Mouse (Mus musculus): ENCODE data around the gene Opalin. TPM values are rescaled to one million over a fixed set of nuclear protein-coding genes. Genes with fewer than 3 reads are reported as not detected.

The Opalin gene
- total RNA-seq, 2 experiments from 2014 or later = 8.8 to 10.8 TPM

GRCm38 (mm10) chr19:41026551-41026950 is 50.4 kb downstream of the Opalin start:
- H3K27ac ChIP-seq = no peak overlapping the region
- TF ChIP-seq CTCF (conservative IDR thresholded peaks at IDR 0.05) = no peak
- no peak overlapping the region for H3K4me3 ChIP-seq
- DNase-seq (ENCODE audit: low spot score in 2 of 2) = no peak

DNA sequence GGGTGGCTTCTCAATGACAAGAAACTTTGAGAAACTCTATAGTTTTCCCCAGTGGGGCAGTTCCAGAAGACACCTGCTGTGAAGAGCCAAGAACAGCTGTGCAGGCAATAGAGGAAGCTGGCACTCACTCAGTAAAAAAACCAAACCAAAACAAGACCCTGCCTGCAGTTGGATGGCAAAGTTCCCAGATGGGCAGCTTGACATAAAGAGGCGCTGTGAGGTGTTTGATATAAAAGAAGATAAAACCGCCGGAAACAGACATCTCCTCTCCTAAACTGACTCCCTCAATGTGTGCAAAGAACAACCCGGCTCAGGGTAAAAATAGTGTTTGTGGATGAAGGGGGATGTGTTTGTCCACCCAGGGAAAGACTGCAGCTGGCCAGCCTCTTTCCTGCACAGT is 54.7 kb downstream of the Opalin start:
- H3K4me3 ChIP-seq = no peak overlapping the region
- TF ChIP-seq CTCF (conservative IDR thresholded peaks at IDR 0.05) = no peak
- H3K27ac ChIP-seq = no peak overlapping the region
- peak in 1 of 2 experiments; percentile 31 for DNase-seq (ENCODE audit: low spot score in 2 of 2)

DNA sequence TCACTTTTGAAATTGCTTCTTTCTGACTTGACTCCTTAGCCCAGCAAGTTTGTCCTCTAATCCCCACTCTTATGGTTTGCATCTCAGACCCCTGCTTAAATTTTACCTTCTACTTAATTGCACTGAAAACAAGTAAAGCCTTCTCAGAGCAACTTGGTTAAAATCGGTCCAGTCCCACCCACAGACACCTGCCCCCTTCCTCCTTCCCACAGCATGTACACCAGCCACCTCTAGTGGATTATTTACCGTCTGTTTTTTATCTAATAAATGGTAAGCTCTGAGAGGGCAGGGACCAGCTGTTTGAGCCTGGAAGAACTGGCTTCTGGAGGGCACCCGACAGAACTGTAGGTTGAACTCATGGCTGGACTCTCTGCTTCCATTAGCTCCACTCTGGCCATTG is 56.4 kb downstream of the Opalin start:
- Histone ChIP-seq H3K27ac (no peak overlapping the region), H3K4me3 (no peak overlapping the region)
- DNase-seq (ENCODE audit: low spot score in 2 of 2) = no peak
- TF ChIP-seq CTCF (conservative IDR thresholded peaks at IDR 0.05) = no peak

- TF ChIP-seq CTCF (conservative IDR thresholded peaks at IDR 0.05) = no peak
- DNase-seq (ENCODE audit: low spot score in 2 of 2) = no peak
- H3K4me3 ChIP-seq = no peak overlapping the region
These were observed 57.7 kb downstream of the Opalin start for GRCm38 (mm10) chr19:41019164-41019675.

GRCm38 (mm10) chr19:41015951-41016716 is 60.8 kb downstream of the Opalin start:
- no peak overlapping the region for H3K27ac ChIP-seq
- peak; percentile 77 for TF ChIP-seq CTCF (conservative IDR thresholded peaks at IDR 0.05)
- peak; percentile 73 to 75 for DNase-seq (ENCODE audit: low spot score in 2 of 2)
- H3K4me3 ChIP-seq = peak overlapping the region; percentile 36; the same call in 1 of the 2 replicates

More at GRCm38 (mm10) chr19:41019164-41019675, 57.7 kb downstream of the Opalin start:
- no peak overlapping the region for H3K27ac ChIP-seq

GRCm38 (mm10) chr19:41014003-41014402 is 62.9 kb downstream of the Opalin start:
- DNase-seq (ENCODE audit: low spot score in 2 of 2) = peak in 1 of 2 experiments; percentile 37
- no peak for TF ChIP-seq CTCF (conservative IDR thresholded peaks at IDR 0.05)
- no peak overlapping the region for H3K4me3 ChIP-seq
- no peak overlapping the region for H3K27ac ChIP-seq

GRCm38 (mm10) chr19:41013591-41013990 is 63.3 kb downstream of the Opalin start:
- TF ChIP-seq CTCF (conservative IDR thresholded peaks at IDR 0.05) = no peak
- Histone ChIP-seq H3K27ac (no peak overlapping the region), H3K4me3 (no peak overlapping the region)
- DNase-seq (ENCODE audit: low spot score in 2 of 2) = no peak

Other genes with a start within 250 kb of the Opalin start
- gene Ccnj, start 245.8 kb downstream of the Opalin start, total RNA-seq (2021) = 1 to 10 TPM; 7.7 to 8.9 TPM
- gene Zfp518a, start 182.4 kb downstream of the Opalin start, total RNA-seq (2021) = 1 to 10 TPM; 8.1 to 8.6 TPM
- gene Blnk, start 82.6 kb downstream of the Opalin start, total RNA-seq (2021) = 1 to 10 TPM; 6.0 to 6.7 TPM
- not detected for gene Dntt, start 47.8 kb downstream of the Opalin start, total RNA-seq (2021)
- under 1 TPM; 0.61 to 0.69 TPM for gene Tll2, start 129.7 kb upstream of the Opalin start, total RNA-seq (2021)
- gene Tm9sf3, start 186.9 kb upstream of the Opalin start, total RNA-seq (2021) = 100 to 1,000 TPM; 114 to 118 TPM